Mouse (Mus musculus) lung, postnatal 25 days (tissue): ENCODE data around the gene Ptpn5.

Experiments
- DNase-seq: peaks from one replicate; pipeline ENCODE4 v3.0.0; 2022; ENCODE audit warnings: low spot score

The Ptpn5 gene

DNA sequence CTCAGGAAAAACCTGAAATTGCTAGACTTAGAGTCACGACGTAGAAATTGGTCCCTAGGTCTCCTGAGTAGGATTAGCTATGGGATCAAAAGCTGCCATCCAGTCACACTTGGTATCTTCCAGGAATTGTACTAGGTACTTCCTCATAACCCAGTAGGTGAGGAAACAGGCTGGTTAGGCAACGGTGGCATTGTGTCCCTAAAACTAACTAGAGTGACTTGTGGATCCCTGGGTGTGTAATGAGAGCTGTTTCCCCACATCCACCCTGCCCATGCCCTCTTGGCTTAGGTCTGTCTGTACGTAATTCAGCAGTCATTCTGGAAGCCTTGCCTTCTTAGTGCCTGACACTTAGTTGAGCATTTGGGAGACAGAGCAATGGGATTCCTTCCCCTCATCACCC lies 77.2 kb downstream of the Ptpn5 start:
- DNase-seq = peak; percentile 23

DNA sequence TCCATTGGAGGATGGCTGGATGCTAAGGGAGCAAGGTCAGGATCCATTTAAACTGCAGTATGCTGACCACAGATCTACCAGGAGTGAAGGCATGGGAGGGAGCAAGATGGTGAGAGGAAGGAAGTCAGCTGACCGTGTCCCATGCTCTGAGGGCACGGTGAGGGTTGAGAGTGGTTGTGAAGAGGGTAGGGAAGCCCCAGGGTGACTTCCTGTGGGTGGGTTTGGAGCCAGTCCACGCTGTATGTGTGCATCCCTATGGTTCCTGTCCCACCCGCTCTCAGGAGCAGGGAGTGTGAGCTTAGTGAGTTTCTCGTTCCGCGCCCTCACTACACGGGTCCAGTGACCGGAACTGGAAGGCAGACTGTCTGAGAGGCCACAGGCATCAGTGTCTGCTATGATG lies 77.7 kb downstream of the Ptpn5 start:
- DNase-seq = peak; percentile 31

GRCm38 (mm10) chr7:47054666-47055065 lies 78.8 kb downstream of the Ptpn5 start:
- DNase-seq = no peak

GRCm38 (mm10) chr7:47053287-47053686 lies 80.2 kb downstream of the Ptpn5 start:
- no peak for DNase-seq

DNA sequence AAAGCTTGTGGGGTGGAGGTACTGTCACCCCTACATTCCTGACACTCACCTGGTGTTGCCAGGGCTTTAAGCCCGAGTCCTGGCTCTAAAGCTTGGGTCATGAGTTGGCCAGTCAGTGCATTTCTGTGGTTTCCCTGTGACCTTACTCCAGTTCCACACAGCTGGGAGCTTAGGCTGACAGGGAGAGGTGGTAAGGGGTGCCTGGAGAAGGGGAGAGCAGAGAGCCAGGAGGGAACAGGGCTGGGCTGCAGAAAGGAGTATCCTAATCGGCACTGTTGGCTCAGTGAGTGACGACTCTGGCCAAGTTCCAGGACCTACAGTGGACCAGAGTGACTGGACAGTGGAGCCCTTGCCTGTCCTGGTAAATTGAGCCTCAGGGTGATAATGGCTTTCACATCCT lies 81.2 kb downstream of the Ptpn5 start:
- no peak for DNase-seq

GRCm38 (mm10) chr7:47051404-47052151 lies 81.9 kb downstream of the Ptpn5 start:
- DNase-seq = peak; percentile 67

DNA sequence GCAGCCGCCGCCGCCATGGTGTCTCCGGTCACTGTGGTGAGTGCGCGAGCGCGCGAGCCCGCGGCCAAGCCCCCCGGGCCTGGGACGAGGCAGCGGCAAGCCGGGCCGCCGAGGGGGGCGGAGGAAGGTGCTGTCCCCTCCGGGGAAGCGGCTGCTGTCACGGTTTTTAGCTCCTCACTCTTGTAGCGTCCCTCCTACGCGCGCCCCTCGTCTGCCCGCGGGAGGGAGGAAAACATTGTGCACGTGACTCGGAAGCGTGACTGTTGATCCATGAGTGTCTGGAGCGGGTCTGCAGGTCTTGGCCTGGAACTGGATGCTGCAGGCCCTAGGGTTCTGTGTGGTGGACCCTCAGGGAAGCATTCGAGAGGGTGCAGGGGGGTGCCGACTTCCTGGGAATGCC lies 82.7 kb downstream of the Ptpn5 start:
- peak; percentile 57 for DNase-seq

DNA sequence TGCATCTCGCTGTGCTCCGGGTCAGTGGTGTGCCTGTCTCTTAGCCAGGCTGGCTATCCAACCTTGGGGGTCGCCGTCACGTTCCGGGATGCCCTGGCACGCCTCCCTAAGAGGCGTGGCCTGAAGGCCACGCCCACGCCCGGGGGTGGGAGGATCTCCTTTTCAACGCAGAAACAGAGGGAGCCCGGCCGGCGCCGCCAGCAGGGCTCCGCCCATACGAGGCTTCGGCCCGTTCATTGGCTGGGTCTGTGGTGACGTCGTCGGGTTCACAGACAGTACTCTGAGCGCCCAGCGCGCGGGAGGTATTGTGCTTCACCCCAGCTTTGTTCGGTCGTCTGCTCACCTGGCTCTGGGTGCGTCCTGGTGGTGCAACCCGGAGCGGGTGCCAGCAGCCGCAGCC lies 83.1 kb downstream of the Ptpn5 start, which contains the start of gene Tmem86a:
Gene Tmem86a, plus strand, starts transcription at position 236 of the 400 bp plus-strand sequence.
- peak; percentile 96 for DNase-seq

- no peak for DNase-seq
Measured at GRCm38 (mm10) chr7:47042823-47043490, 90.5 kb downstream of the Ptpn5 start.

DNA sequence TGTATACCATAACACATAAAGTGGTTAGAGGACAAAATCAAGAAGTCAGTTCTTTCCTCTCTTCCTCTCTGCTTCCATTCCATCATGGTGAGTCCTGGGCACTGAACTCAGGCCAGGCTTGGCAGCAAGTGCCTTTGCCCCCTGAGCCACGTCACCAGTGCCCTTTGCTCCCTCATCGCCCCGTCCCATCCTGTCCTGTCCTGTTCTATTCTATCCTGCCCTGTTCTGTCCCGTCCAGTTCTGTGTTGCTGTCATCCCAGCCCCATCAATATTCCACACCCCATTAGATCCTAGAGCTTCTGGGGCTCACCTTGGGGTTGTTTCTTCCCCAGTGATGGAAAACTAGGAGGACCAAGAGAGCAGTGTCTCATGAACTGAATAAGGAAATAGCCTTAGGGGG lies 91.4 kb downstream of the Ptpn5 start:
- DNase-seq = no peak

- no peak for DNase-seq
Measured at GRCm38 (mm10) chr7:47041706-47042105, 91.8 kb downstream of the Ptpn5 start.

GRCm38 (mm10) chr7:47035426-47035825 lies 98.1 kb downstream of the Ptpn5 start:
- DNase-seq = no peak

DNA sequence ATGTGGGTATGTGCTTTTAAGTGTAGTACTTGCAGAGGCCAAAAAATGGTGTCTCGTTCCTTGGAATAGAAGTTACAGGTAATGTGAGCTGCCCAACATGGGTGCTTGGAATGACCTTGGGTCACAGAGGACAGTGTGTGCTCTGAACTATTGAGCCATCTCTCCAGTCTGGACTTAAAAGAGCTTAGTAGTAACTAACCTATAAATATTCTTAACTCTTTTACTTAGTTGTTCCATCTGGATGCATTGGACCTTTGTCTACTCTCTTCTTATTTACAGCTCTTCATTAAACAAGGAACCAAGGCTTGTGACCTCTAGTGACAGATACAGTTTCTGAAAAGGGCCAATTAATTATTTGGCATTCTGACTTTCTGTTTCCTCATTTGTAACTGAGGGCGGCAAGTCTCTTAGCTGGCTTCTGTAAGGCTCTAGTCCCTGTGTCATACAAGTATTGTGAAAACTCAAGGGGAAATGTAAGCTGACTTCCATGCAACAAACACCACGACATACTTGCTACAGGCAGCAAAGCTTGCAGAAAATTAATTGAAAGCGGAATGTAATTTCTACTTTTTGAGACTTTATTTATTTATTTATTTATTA lies 98.6 kb downstream of the Ptpn5 start:
- DNase-seq = no peak

- no peak for DNase-seq
Measured at GRCm38 (mm10) chr7:47031371-47031770, 102.1 kb downstream of the Ptpn5 start.

GRCm38 (mm10) chr7:47030517-47031193 lies 102.8 kb downstream of the Ptpn5 start:
- DNase-seq = no peak
